Mouse (Mus musculus): Measurements from ENCODE around the gene Hrh2.
A peak's percentile ranks its signal among the peaks of the same experiment; 100 is the strongest.

Hrh2 gene

GRCm38 (mm10) chr13:54177346-54177745 is 14.6 kb upstream of the Hrh2 start:
- DNase-seq, result no peak

GRCm38 (mm10) chr13:54178647-54179046 is 13.3 kb upstream of the Hrh2 start:
- DNase-seq, result no peak

GRCm38 (mm10) chr13:54179971-54180370 is 12.0 kb upstream of the Hrh2 start:
- DNase-seq, result no peak

GRCm38 (mm10) chr13:54180461-54180860 is 11.5 kb upstream of the Hrh2 start:
- DNase-seq, result no peak

- DNase-seq, result no peak
Observed at GRCm38 (mm10) chr13:54181318-54181717, 10.6 kb upstream of the Hrh2 start.

- no peak for DNase-seq
Observed at GRCm38 (mm10) chr13:54181947-54182346, 10.0 kb upstream of the Hrh2 start.

GRCm38 (mm10) chr13:54186394-54186793 is 5.5 kb upstream of the Hrh2 start:
- no peak for DNase-seq

- DNase-seq, result no peak
Observed at GRCm38 (mm10) chr13:54188190-54188706, 3.7 kb upstream of the Hrh2 start.

- DNase-seq, result no peak
Observed at GRCm38 (mm10) chr13:54189896-54190295, 2.0 kb upstream of the Hrh2 start.

GRCm38 (mm10) chr13:54191181-54191580 is 748 bp upstream of the Hrh2 start:
- DNase-seq, result no peak

- no peak for DNase-seq
Observed at GRCm38 (mm10) chr13:54193580-54193979, 1.7 kb downstream of the Hrh2 start.

- DNase-seq, result no peak
Observed at GRCm38 (mm10) chr13:54199000-54199399, 7.1 kb downstream of the Hrh2 start.

- DNase-seq, result no peak
Observed at GRCm38 (mm10) chr13:54202458-54202857, 10.5 kb downstream of the Hrh2 start.

GRCm38 (mm10) chr13:54203419-54203818 is 11.5 kb downstream of the Hrh2 start:
- DNase-seq, result no peak

- DNase-seq, result no peak
Observed at GRCm38 (mm10) chr13:54205195-54205594, 13.3 kb downstream of the Hrh2 start.

- DNase-seq, result no peak
Observed at GRCm38 (mm10) chr13:54206140-54206753, 14.3 kb downstream of the Hrh2 start.

GRCm38 (mm10) chr13:54209476-54210253 is 17.7 kb downstream of the Hrh2 start:
- no peak for DNase-seq

GRCm38 (mm10) chr13:54211528-54212488 is 19.9 kb downstream of the Hrh2 start:
- DNase-seq, result peak in 1 of 2 experiments; percentile 33

GRCm38 (mm10) chr13:54212516-54212915 is 20.6 kb downstream of the Hrh2 start:
- DNase-seq, result no peak

GRCm38 (mm10) chr13:54215266-54215665 is 23.3 kb downstream of the Hrh2 start:
- no peak for DNase-seq

GRCm38 (mm10) chr13:54215777-54216316 is 23.9 kb downstream of the Hrh2 start:
- no peak for DNase-seq

- DNase-seq, result no peak
Observed at GRCm38 (mm10) chr13:54218341-54218740, 26.4 kb downstream of the Hrh2 start.
